Comparison of ENCODE assay signal across 9 mouse cellular contexts in the genomic region with DNA sequence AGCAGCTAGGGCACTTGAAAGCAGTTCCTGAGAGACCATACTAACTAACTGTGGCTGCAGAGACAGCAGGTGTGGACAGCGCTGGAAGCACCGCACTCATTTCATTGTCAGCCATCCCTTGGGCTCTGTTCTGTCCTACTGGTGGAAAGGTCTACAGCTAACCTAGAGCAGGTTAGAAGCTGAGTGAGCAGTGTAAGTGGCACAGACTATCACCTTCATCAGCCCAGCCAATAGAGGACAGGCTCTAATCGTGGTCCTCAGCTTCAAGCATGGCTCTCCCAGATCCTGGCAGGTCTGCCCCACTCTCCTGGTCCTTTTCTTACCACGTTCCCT. TPM values are rescaled to one million over a fixed set of nuclear protein-coding genes. Genes with fewer than 3 reads are reported as not detected.
DNase-seq lines count a peak whose midpoint lies in the region; ATAC-seq and TF ChIP-seq lines count a peak whose summit lies in the region.
"Had no signal": no experiment of that assay in that cellular context is flagged by ENCODE, and none has a peak within 500 bp of the region (broad histone marks: within the 10 kb centered on the region; RNA-seq: fewer than 3 reads in every experiment).

No protein-coding gene starts in this region.

- no peaks in the 10 kb centered on the region for H3K27me3 ChIP-seq in lung, postnatal 0 days (replicated peaks; ENCODE audit: insufficient read depth, low read length)
- no peaks in the 10 kb centered on the region for H3K27me3 ChIP-seq in small intestine, adult 2 months (ENCODE audit: control insufficient read depth, insufficient read depth, low read length)

- H3K9ac ChIP-seq in lung, postnatal 0 days (replicated peaks; ENCODE audit: low read depth) = no peak overlapping the region

- no peak for DNase-seq in lung, postnatal 0 days (ENCODE audit: low spot score)
- DNase-seq in lung, postnatal 36 days = no peak
- peak; percentile 2 for DNase-seq in forelimb bud, embryonic 11.5 days (ENCODE audit: low read depth, low spot score)
- DNase-seq in liver = peak; percentile 3
- no peak for DNase-seq in cerebellum, adult 8-10 months
- DNase-seq in kidney, postnatal 10 days = no peak
- DNase-seq: cerebellum, adult 11 months had no signal

- H3K9me3 ChIP-seq in lung, postnatal 0 days (ENCODE audit: low read length) = no peaks in the 10 kb centered on the region

- TF ChIP-seq EP300 in lung, postnatal 0 days (IDR thresholded peaks at IDR 0.05) = no peak

- TF ChIP-seq CTCF in lung, postnatal 0 days (IDR thresholded peaks at IDR 0.05) = no peak
- TF ChIP-seq CTCF in small intestine, adult 2 months (IDR thresholded peaks at IDR 0.05; ENCODE audit: extremely low read depth, insufficient read length, insufficient replicate concordance, low read depth, low read length) = no peak

- no peak; the same call in 1 of the 2 replicates for ATAC-seq in lung, postnatal 0 days
- no peak; the same call in 1 of the 2 replicates for ATAC-seq in megakaryocyte progenitor cell, adult 5-6 weeks (replicated peaks; ENCODE audit: poor library complexity)

- H3K36me3 ChIP-seq in lung, postnatal 0 days (ENCODE audit: insufficient read depth, low read length) = no peaks in the 10 kb centered on the region
- no peaks in the 10 kb centered on the region for H3K36me3 ChIP-seq in small intestine, adult 2 months (ENCODE audit: control insufficient read depth, insufficient read depth, low read length)

- H3K4me2 ChIP-seq in lung, postnatal 0 days (replicated peaks; ENCODE audit: low read depth, low read length) = peak overlapping the region; percentile 17; the same call in 1 of the 2 replicates

- no peak overlapping the region for H3K27ac ChIP-seq in lung, postnatal 0 days (ENCODE audit: low read length)
- H3K27ac ChIP-seq in small intestine, adult 2 months (ENCODE audit: insufficient read depth, low read depth, low read length) = peak overlapping the region; percentile 59

- no peak for TF ChIP-seq POLR2A in small intestine, adult 2 months (IDR thresholded peaks at IDR 0.05; ENCODE audit: low read depth, low read length)

- no peak overlapping the region for H3K4me3 ChIP-seq in lung, postnatal 0 days (ENCODE audit: low read depth, low read length)
- no peak overlapping the region for H3K4me3 ChIP-seq in small intestine, adult 2 months (ENCODE audit: low read depth, low read length)

- no peaks in the 10 kb centered on the region for H3K4me1 ChIP-seq in lung, postnatal 0 days (ENCODE audit: insufficient read depth, low read depth, low read length)
- peaks cover 7% of the 10 kb centered on the region for H3K4me1 ChIP-seq in small intestine, adult 2 months (ENCODE audit: control insufficient read depth, insufficient read depth, insufficient read length, low read length)

- 58% methylated on average over 4 of the region's 4 CpGs for WGBS in lung, postnatal 0 days
- 66% methylated on average over 4 of the region's 4 CpGs for WGBS in small intestine, adult 2 months

RNA-seq across cellular contexts. Expression of a gene that starts 37.3 kb away (rescaled TPM):
- polyA plus RNA-seq in lung, postnatal 0 days (2015; fragmentation: Nextera tagmentation; extraction: Ambion mirVana) = 44.2 and 46.9 TPM in 2 replicates
- polyA plus RNA-seq in small intestine, adult 2 months (2012; rRNA removed) = 18.2 and 45.1 TPM in 2 replicates
- 19.5 and 24.5 TPM in 2 replicates for total RNA-seq in megakaryocyte progenitor cell, adult 5-6 weeks (2015)
- 27.9 and 43.2 TPM in 2 replicates for total RNA-seq in megakaryocyte progenitor cell, adult 5-6 weeks (2017)

RNA-seq across cellular contexts. Expression of a gene that starts 46.3 kb away (rescaled TPM):
- polyA plus RNA-seq in lung, postnatal 0 days (2015; fragmentation: Nextera tagmentation; extraction: Ambion mirVana) = 0.21 and 0.37 TPM in 2 replicates
- polyA plus RNA-seq in small intestine, adult 2 months (2012; rRNA removed) = 1.3 and 1.6 TPM in 2 replicates
- total RNA-seq in megakaryocyte progenitor cell, adult 5-6 weeks (2015) = 0.02 and 0.51 TPM in 2 replicates
- total RNA-seq in megakaryocyte progenitor cell, adult 5-6 weeks (2017) = 0.25 and 0.34 TPM in 2 replicates

Comparison
In these comparisons a context has a peak if more than half of its experiments do, and no peak if none do; other contexts are left out.
1. DNase-seq: peak in forelimb bud, embryonic 11.5 days (single experiment) and liver (single experiment); none in lung, postnatal 0 days (single experiment), lung, postnatal 36 days (single experiment), cerebellum, adult 8-10 months (single experiment) and kidney, postnatal 10 days (single experiment).